Mouse (Mus musculus): ENCODE results near the gene Il21r. TPM values are rescaled to one million over a fixed set of nuclear protein-coding genes. Genes with fewer than 3 reads are reported as not detected.

Gene Il21r
- polyA plus RNA-seq, 1 experiment, result 0.59 TPM

DNA sequence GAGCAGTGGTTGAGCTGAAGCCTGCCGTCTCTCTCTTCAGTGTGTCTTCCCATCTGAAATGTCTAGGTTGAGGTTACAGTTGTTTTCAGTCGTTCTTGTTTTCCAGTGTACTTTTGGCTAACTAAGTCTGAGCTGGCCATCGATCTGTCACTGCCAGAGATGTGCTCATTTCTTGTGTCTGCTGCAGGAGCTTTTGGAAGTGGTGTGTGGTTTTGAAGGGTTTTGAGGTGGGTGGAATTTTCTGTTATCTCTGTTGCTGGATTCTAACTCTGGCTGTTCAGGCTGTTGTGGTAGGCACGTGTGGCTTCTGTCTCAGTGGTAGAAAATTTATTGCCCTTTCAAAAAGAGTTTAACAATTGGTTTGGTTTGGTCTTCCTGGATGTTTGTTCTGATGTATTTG lies 47.1 kb upstream of the Il21r start:
- TF ChIP-seq USF1 (IDR thresholded peaks at IDR 0.05; ENCODE audit: low read depth), result no peak
- no peak for TF ChIP-seq MYOD1 (IDR thresholded peaks at IDR 0.05; ENCODE audit: control insufficient read depth in 1 of 3, insufficient read length in 2 of 3, low read depth in 2 of 3)
- no peak for TF ChIP-seq CEBPB (IDR thresholded peaks at IDR 0.05; ENCODE audit: insufficient read depth, poor library complexity, severe bottlenecking)
- TF ChIP-seq SRF (IDR thresholded peaks at IDR 0.05; ENCODE audit: control insufficient read depth, insufficient read length, low read depth), result no peak
- no peak for TF ChIP-seq POLR2AphosphoS2 (IDR thresholded peaks at IDR 0.05; ENCODE audit: insufficient read length, low read depth)
- no peak for TF ChIP-seq POLR2A (IDR thresholded peaks at IDR 0.05; ENCODE audit: insufficient read length, low read depth)
- no peak for TF ChIP-seq MYOG (IDR thresholded peaks at IDR 0.05; ENCODE audit: control insufficient read depth in 1 of 3, insufficient read depth in 1 of 3, insufficient read length in 2 of 3, low read depth in 2 of 3)
- peaks cover 19% of the 10 kb centered on the region for H3K79me2 ChIP-seq (ENCODE audit: control insufficient read depth, insufficient read depth)
- H3K36me3 ChIP-seq (ENCODE audit: control insufficient read depth, insufficient read depth), result no peaks in the 10 kb centered on the region
- no peak overlapping the region for H3K4me3 ChIP-seq
- H3K27me3 ChIP-seq (ENCODE audit: control insufficient read depth, insufficient read depth, insufficient read length), result no peaks in the 10 kb centered on the region
- no peak overlapping the region for H3ac ChIP-seq (ENCODE audit: control insufficient read depth, insufficient read length)
- H3K4me2 ChIP-seq (ENCODE audit: low read depth), result no peak overlapping the region

- H3K4me2 ChIP-seq (ENCODE audit: low read depth), result no peak overlapping the region
- TF ChIP-seq E2F4 (IDR thresholded peaks at IDR 0.05; ENCODE audit: insufficient read depth) (no peak), MYOG (IDR thresholded peaks at IDR 0.05; ENCODE audit: control insufficient read depth in 1 of 3, insufficient read depth in 1 of 3, insufficient read length in 2 of 3, low read depth in 2 of 3) (peak in 1 of 3 experiments; percentile 9), POLR2A (IDR thresholded peaks at IDR 0.05; ENCODE audit: insufficient read length, low read depth) (no peak), MAX (IDR thresholded peaks at IDR 0.05; ENCODE audit: low read depth) (no peak), MYOD1 (IDR thresholded peaks at IDR 0.05; ENCODE audit: control insufficient read depth in 1 of 3, insufficient read length in 2 of 3, low read depth in 2 of 3) (no peak)
These were observed 46.4 kb upstream of the Il21r start for GRCm38 (mm10) chr7:125556865-125557264.

GRCm38 (mm10) chr7:125558401-125558945 lies 44.8 kb upstream of the Il21r start:
- Histone ChIP-seq H3K79me2 (ENCODE audit: control insufficient read depth, insufficient read depth) (peaks cover 13% of the 10 kb centered on the region), H3K27me3 (ENCODE audit: control insufficient read depth, insufficient read depth, insufficient read length) (no peaks in the 10 kb centered on the region), H3K36me3 (ENCODE audit: control insufficient read depth, insufficient read depth) (no peaks in the 10 kb centered on the region), H3K4me3 (no peak overlapping the region), H3ac (ENCODE audit: control insufficient read depth, insufficient read length) (no peak overlapping the region), H3K4me2 (ENCODE audit: low read depth) (no peak overlapping the region)
- TF ChIP-seq E2F4 (IDR thresholded peaks at IDR 0.05; ENCODE audit: insufficient read depth), result no peak
- TF ChIP-seq MYOG (IDR thresholded peaks at IDR 0.05; ENCODE audit: control insufficient read depth in 1 of 3, insufficient read depth in 1 of 3, insufficient read length in 2 of 3, low read depth in 2 of 3), result no peak
- TF ChIP-seq USF1 (IDR thresholded peaks at IDR 0.05; ENCODE audit: low read depth), result no peak
- TF ChIP-seq REST (IDR thresholded peaks at IDR 0.05; ENCODE audit: insufficient read depth, insufficient read length), result no peak
- no peak for TF ChIP-seq CEBPB (IDR thresholded peaks at IDR 0.05; ENCODE audit: insufficient read depth, poor library complexity, severe bottlenecking)
- no peak for TF ChIP-seq TCF3 (IDR thresholded peaks at IDR 0.05; ENCODE audit: insufficient read length, low read depth)
- no peak for TF ChIP-seq MAX (IDR thresholded peaks at IDR 0.05; ENCODE audit: low read depth)
- no peak for TF ChIP-seq MYOD1 (IDR thresholded peaks at IDR 0.05; ENCODE audit: control insufficient read depth in 1 of 3, insufficient read length in 2 of 3, low read depth in 2 of 3)
- no peak for TF ChIP-seq POLR2AphosphoS2 (IDR thresholded peaks at IDR 0.05; ENCODE audit: insufficient read length, low read depth)
- TF ChIP-seq SRF (IDR thresholded peaks at IDR 0.05; ENCODE audit: control insufficient read depth, insufficient read length, low read depth), result no peak
- no peak for TF ChIP-seq TCF12 (IDR thresholded peaks at IDR 0.05; ENCODE audit: insufficient read depth, poor library complexity, severe bottlenecking)
- no peak for TF ChIP-seq POLR2A (IDR thresholded peaks at IDR 0.05; ENCODE audit: insufficient read length, low read depth)

More at GRCm38 (mm10) chr7:125556865-125557264, 46.4 kb upstream of the Il21r start:
- Histone ChIP-seq H3K36me3 (ENCODE audit: control insufficient read depth, insufficient read depth) (no peaks in the 10 kb centered on the region), H3K4me3 (no peak overlapping the region), H3ac (ENCODE audit: control insufficient read depth, insufficient read length) (no peak overlapping the region), H3K79me2 (ENCODE audit: control insufficient read depth, insufficient read depth) (peaks cover 19% of the 10 kb centered on the region), H3K27me3 (ENCODE audit: control insufficient read depth, insufficient read depth, insufficient read length) (no peaks in the 10 kb centered on the region)

- Histone ChIP-seq H3K79me2 (ENCODE audit: control insufficient read depth, insufficient read depth) (peaks cover 13% of the 10 kb centered on the region), H3K4me2 (ENCODE audit: low read depth) (no peak overlapping the region), H3K36me3 (ENCODE audit: control insufficient read depth, insufficient read depth) (no peaks in the 10 kb centered on the region), H3ac (ENCODE audit: control insufficient read depth, insufficient read length) (no peak overlapping the region), H3K27me3 (ENCODE audit: control insufficient read depth, insufficient read depth, insufficient read length) (no peaks in the 10 kb centered on the region), H3K4me3 (no peak overlapping the region)
- TF ChIP-seq POLR2A (IDR thresholded peaks at IDR 0.05; ENCODE audit: insufficient read length, low read depth), result no peak
- no peak for TF ChIP-seq REST (IDR thresholded peaks at IDR 0.05; ENCODE audit: insufficient read depth, insufficient read length)
- TF ChIP-seq POLR2AphosphoS2 (IDR thresholded peaks at IDR 0.05; ENCODE audit: insufficient read length, low read depth), result no peak
- TF ChIP-seq E2F4 (IDR thresholded peaks at IDR 0.05; ENCODE audit: insufficient read depth), result no peak
- TF ChIP-seq MYOG (IDR thresholded peaks at IDR 0.05; ENCODE audit: control insufficient read depth in 1 of 3, insufficient read depth in 1 of 3, insufficient read length in 2 of 3, low read depth in 2 of 3), result no peak
- TF ChIP-seq SRF (IDR thresholded peaks at IDR 0.05; ENCODE audit: control insufficient read depth, insufficient read length, low read depth), result no peak
- TF ChIP-seq USF1 (IDR thresholded peaks at IDR 0.05; ENCODE audit: low read depth), result no peak
- no peak for TF ChIP-seq TCF12 (IDR thresholded peaks at IDR 0.05; ENCODE audit: insufficient read depth, poor library complexity, severe bottlenecking)
- no peak for TF ChIP-seq TCF3 (IDR thresholded peaks at IDR 0.05; ENCODE audit: insufficient read length, low read depth)
- TF ChIP-seq MAX (IDR thresholded peaks at IDR 0.05; ENCODE audit: low read depth), result no peak
- TF ChIP-seq CEBPB (IDR thresholded peaks at IDR 0.05; ENCODE audit: insufficient read depth, poor library complexity, severe bottlenecking), result no peak
These were observed 44.2 kb upstream of the Il21r start for GRCm38 (mm10) chr7:125558997-125559396.

DNA sequence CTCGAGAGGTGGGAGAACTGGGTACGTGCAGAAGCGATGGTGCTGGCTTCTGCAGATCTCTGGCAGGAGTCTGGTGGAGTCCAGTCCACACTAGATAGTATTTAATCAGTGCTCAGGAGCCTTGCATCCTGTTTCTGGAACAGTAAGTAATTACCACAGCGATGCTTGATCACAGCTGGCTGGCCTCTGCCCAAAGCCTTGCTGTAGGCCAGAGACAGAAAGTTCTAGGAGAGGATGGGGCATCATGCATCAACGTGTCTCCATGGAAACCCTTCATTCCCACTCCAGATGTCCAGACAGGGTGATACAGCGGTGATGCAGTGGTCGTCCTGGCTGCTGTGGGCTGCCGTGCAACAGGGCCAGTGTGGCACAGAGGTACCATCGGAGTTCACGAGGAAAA lies 43.7 kb upstream of the Il21r start:
- TF ChIP-seq TCF12 (IDR thresholded peaks at IDR 0.05; ENCODE audit: insufficient read depth, poor library complexity, severe bottlenecking) (no peak), POLR2AphosphoS2 (IDR thresholded peaks at IDR 0.05; ENCODE audit: insufficient read length, low read depth) (no peak)
- peaks cover 13% of the 10 kb centered on the region for H3K79me2 ChIP-seq (ENCODE audit: control insufficient read depth, insufficient read depth)
- H3ac ChIP-seq (ENCODE audit: control insufficient read depth, insufficient read length), result no peak overlapping the region
- H3K27me3 ChIP-seq (ENCODE audit: control insufficient read depth, insufficient read depth, insufficient read length), result no peaks in the 10 kb centered on the region
- no peaks in the 10 kb centered on the region for H3K36me3 ChIP-seq (ENCODE audit: control insufficient read depth, insufficient read depth)
- H3K4me3 ChIP-seq, result no peak overlapping the region
- H3K4me2 ChIP-seq (ENCODE audit: low read depth), result no peak overlapping the region
